Mouse (Mus musculus) ovary, postnatal 14 days (tissue): Measurements from ENCODE around the gene 1700018B08Rik.

Source experiments
- DNase-seq: peaks from one replicate; pipeline ENCODE4 v3.0.0; 2022; ENCODE audit warnings: low spot score

The 1700018B08Rik gene

GRCm38 (mm10) chr8:121511751-121512150 lies 32.4 kb downstream of the 1700018B08Rik start:
- no peak for DNase-seq

GRCm38 (mm10) chr8:121497621-121498020 lies 46.5 kb downstream of the 1700018B08Rik start:
- DNase-seq: no peak

- DNase-seq: no peak
These were observed 52.5 kb downstream of the 1700018B08Rik start for GRCm38 (mm10) chr8:121491633-121492032.

- DNase-seq: no peak
These were observed 59.9 kb downstream of the 1700018B08Rik start for GRCm38 (mm10) chr8:121484072-121484782.
